Comparison of ENCODE assay signal across 8 mouse cellular contexts in the genomic region with DNA sequence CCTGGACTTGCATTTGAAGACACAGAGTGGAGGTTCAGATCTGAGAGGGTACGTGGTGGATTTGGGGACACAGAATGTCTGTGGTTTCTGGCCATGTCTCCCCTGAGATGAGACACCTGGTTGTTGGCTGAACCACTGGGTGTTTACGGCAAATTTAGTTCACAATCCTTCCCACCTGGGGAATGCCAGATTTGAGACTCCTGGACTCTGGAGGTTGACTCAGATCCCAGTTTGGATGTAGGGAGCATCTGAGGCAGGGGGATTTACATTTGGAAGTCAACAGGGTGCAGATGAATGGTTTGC. TPM values are rescaled to one million over a fixed set of nuclear protein-coding genes. Genes with fewer than 3 reads are reported as not detected.
DNase-seq lines count a peak whose midpoint lies in the region; ATAC-seq and TF ChIP-seq lines count a peak whose summit lies in the region.

No protein-coding gene starts in this region.

- intact Hi-C loops in heart, postnatal 14 days (cut with DNase I), result loop anchor here (2.0 kb wide), 1 partner anchor 19 kb away; no protein-coding TSS in a partner anchor

- H3K4me1 ChIP-seq in heart, embryonic 14.5 days (ENCODE audit: control insufficient read depth in 2 of 2, insufficient read depth in 2 of 2, low read length in 2 of 2), result peaks cover 18 to 26% of the 10 kb centered on the region in 2 experiments
- H3K4me1 ChIP-seq in ES-E14 (ENCODE audit: control insufficient read depth in 2 of 2, insufficient read depth in 2 of 2, low read length in 2 of 2, poor library complexity in 1 of 2), result peaks cover 6 to 9% of the 10 kb centered on the region in 2 experiments; a peak in 2 of 4 replicates
- H3K4me1 ChIP-seq in forebrain, postnatal 0 days (ENCODE audit: insufficient read depth), result peaks cover 22% of the 10 kb centered on the region

- TF ChIP-seq CTCF in forebrain, postnatal 0 days (IDR thresholded peaks at IDR 0.05; ENCODE audit: low read depth), result no peak

- peaks cover 39% of the 10 kb centered on the region for H3K36me3 ChIP-seq in heart, embryonic 14.5 days (ENCODE audit: control insufficient read depth, insufficient read depth, low read length)
- peaks cover 24% of the 10 kb centered on the region; the same call in 1 of the 2 replicates for H3K36me3 ChIP-seq in ES-E14 (ENCODE audit: control insufficient read depth, insufficient read depth, low read length, poor library complexity, severe bottlenecking)
- peaks cover 24% of the 10 kb centered on the region; the same call in 1 of the 2 replicates for H3K36me3 ChIP-seq in forebrain, postnatal 0 days (ENCODE audit: insufficient read depth)
- peaks cover 21% of the 10 kb centered on the region for H3K36me3 ChIP-seq in macrophage (ENCODE audit: inconsistent target)

- peaks cover 58% of the 10 kb centered on the region for H3K79me2 ChIP-seq in macrophage (ENCODE audit: inconsistent target)

- no peak for DNase-seq in heart, postnatal 14 days
- no peak for DNase-seq in ES-E14 (ENCODE audit: low read depth, low spot score)
- DNase-seq in forebrain, postnatal 0 days, result no peak
- DNase-seq in urinary bladder, postnatal 10 days (ENCODE audit: low spot score), result no peak
- no peak for DNase-seq in layer of hippocampus, postnatal 14 days (ENCODE audit: low spot score in 2 of 2)
- no peak for DNase-seq in adrenal gland, adult 18-20 months (ENCODE audit: low spot score in 2 of 2)

- no peaks in the 10 kb centered on the region for H3K9me3 ChIP-seq in heart, embryonic 14.5 days (ENCODE audit: control insufficient read depth, low read length)
- no peaks in the 10 kb centered on the region for H3K9me3 ChIP-seq in ES-E14 (ENCODE audit: control insufficient read depth, insufficient read depth, low read depth, low read length)
- no peaks in the 10 kb centered on the region for H3K9me3 ChIP-seq in forebrain, postnatal 0 days (ENCODE audit: low read length)

- 49% methylated on average over 2 of the region's 2 CpGs for WGBS in heart, embryonic 14.5 days
- 61% methylated on average over 2 of the region's 2 CpGs for WGBS in forebrain, postnatal 0 days
- WGBS in macrophage (ENCODE audit: missing documents), result 75% methylated on average over 2 of the region's 2 CpGs

- peak overlapping the region; percentile 95 for H3K9ac ChIP-seq in heart, embryonic 14.5 days (ENCODE audit: low read length)
- peak overlapping the region; percentile 91 for H3K9ac ChIP-seq in ES-E14 (ENCODE audit: insufficient read depth, low read depth, low read length, poor library complexity, severe bottlenecking)
- H3K9ac ChIP-seq in forebrain, postnatal 0 days, result peak overlapping the region; percentile 81

- H3K27me3 ChIP-seq in heart, embryonic 14.5 days (ENCODE audit: control insufficient read depth, insufficient read depth, low read length), result no peaks in the 10 kb centered on the region
- H3K27me3 ChIP-seq in forebrain, postnatal 0 days (ENCODE audit: insufficient read depth, low read length), result no peaks in the 10 kb centered on the region

- no peak for ATAC-seq in heart, embryonic 14.5 days (ENCODE audit: insufficient number of reproducible peaks, insufficient read depth, low FRiP score, low read depth)
- ATAC-seq in forebrain, postnatal 0 days, result no peak

- H3K27ac ChIP-seq in heart, embryonic 14.5 days (replicated peaks in 1 of 2; ENCODE audit: control insufficient read depth in 1 of 2, insufficient read depth in 1 of 2, low read depth in 2 of 2, low read length in 2 of 2), result peak overlapping the region; percentile 38 to 70
- no peak overlapping the region; the same call in 1 of the 2 replicates for H3K27ac ChIP-seq in ES-E14 (ENCODE audit: insufficient read depth, low read depth, low read length, poor library complexity, severe bottlenecking)
- peak overlapping the region; percentile 87; the same call in 1 of the 2 replicates for H3K27ac ChIP-seq in forebrain, postnatal 0 days (ENCODE audit: low read depth, low read length)
- H3K27ac ChIP-seq in macrophage, result peak overlapping the region; percentile 64

- H3K4me3 ChIP-seq in heart, embryonic 14.5 days (ENCODE audit: control insufficient read depth in 1 of 2, insufficient read depth in 1 of 2, low read depth in 1 of 2, low read length in 2 of 2), result peak overlapping the region; percentile 71 to 87
- H3K4me3 ChIP-seq in ES-E14 (ENCODE audit: insufficient read depth in 1 of 2, low read depth in 1 of 2, low read length in 2 of 2, poor library complexity in 1 of 2, severe bottlenecking in 1 of 2) (peak overlapping the region; percentile 78 to 87), macrophage (ENCODE audit: inconsistent target) (peak overlapping the region; percentile 82)
- peak overlapping the region; percentile 71 for H3K4me3 ChIP-seq in forebrain, postnatal 0 days (ENCODE audit: low read depth, low read length)

- peak overlapping the region; percentile 77 for H3K4me2 ChIP-seq in heart, embryonic 14.5 days (ENCODE audit: low read length)
- peak overlapping the region; percentile 92 for H3K4me2 ChIP-seq in forebrain, postnatal 0 days (ENCODE audit: low read depth)

- in situ Hi-C loops in ES-E14 (cut with MboI; ENCODE audit: low sequenced_read_pairs in 2 of 2, unreplicated experiment in 2 of 2), result no loop called here

RNA-seq across cellular contexts. Expression of gene Fzr1, which starts 1.0 kb away (rescaled TPM):
- polyA plus RNA-seq in heart, embryonic 14.5 days (2014; fragmentation: Nextera tagmentation; extraction: Ambion mirVana), result 64.6 and 67.0 TPM in 2 replicates
- 10 to 100 TPM; 30.5 to 32.7 TPM for total RNA-seq in heart, postnatal 14 days (2021)
- total RNA-seq in ES-E14 (2012; rRNA removed), result 63.0 and 94.5 TPM in 2 replicates
- total RNA-seq in forebrain, postnatal 0 days (2014; rRNA removed), result 60.2 and 67.2 TPM in 2 replicates
- 128 and 132 TPM in 2 replicates for polyA plus RNA-seq in forebrain, postnatal 0 days (2015; fragmentation: Nextera tagmentation; extraction: Ambion mirVana)
- 10 to 100 TPM; 37.1 to 93.5 (median 67.0) TPM for total RNA-seq in macrophage (2018; cell fraction: chromatin; rRNA removed)
- total RNA-seq in macrophage (2018; cell fraction: cytosol; rRNA removed), result 10 to 100 TPM; 14.6 to 29.0 (median 20.0) TPM
- total RNA-seq in macrophage (2018; cell fraction: nucleus; rRNA removed), result 10 to 100 TPM; 20.2 to 46.0 (median 34.3) TPM
- polyA plus RNA-seq in macrophage (2018), result 12.9 to 17.0 TPM (median 15.3 TPM) in 3 replicates
- total RNA-seq in layer of hippocampus, postnatal 14 days (2021), result 10 to 100 TPM; 68.6 to 73.2 TPM
- total RNA-seq in adrenal gland, adult 18-20 months (2021), result 10 to 100 TPM; 35.1 to 35.2 TPM

RNA-seq across cellular contexts. Expression of gene Dohh, which starts 6.9 kb away (rescaled TPM):
- 52.6 and 53.5 TPM in 2 replicates for polyA plus RNA-seq in heart, embryonic 14.5 days (2014; fragmentation: Nextera tagmentation; extraction: Ambion mirVana)
- 10 to 100 TPM; 47.6 to 55.3 TPM for total RNA-seq in heart, postnatal 14 days (2021)
- total RNA-seq in ES-E14 (2012; rRNA removed), result 168 and 183 TPM in 2 replicates
- total RNA-seq in forebrain, postnatal 0 days (2014; rRNA removed), result 126 and 139 TPM in 2 replicates
- 111 and 125 TPM in 2 replicates for polyA plus RNA-seq in forebrain, postnatal 0 days (2015; fragmentation: Nextera tagmentation; extraction: Ambion mirVana)
- 10 to 100 TPM in 20 of 26 experiments, 1 to 10 TPM in 6; 5.0 to 26.5 (median 14.1) TPM for total RNA-seq in macrophage (2018; cell fraction: chromatin; rRNA removed)
- 10 to 100 TPM; 21.6 to 41.1 (median 29.6) TPM for total RNA-seq in macrophage (2018; cell fraction: cytosol; rRNA removed)
- total RNA-seq in macrophage (2018; cell fraction: nucleus; rRNA removed), result 10 to 100 TPM in 24 of 26 experiments, 1 to 10 TPM in 2; 9.0 to 30.8 (median 16.6) TPM
- polyA plus RNA-seq in macrophage (2018), result 21.0 to 48.1 TPM (median 32.0 TPM) in 3 replicates
- total RNA-seq in layer of hippocampus, postnatal 14 days (2021), result 10 to 100 TPM; 73.7 to 74.3 TPM
- total RNA-seq in adrenal gland, adult 18-20 months (2021), result 10 to 100 TPM; 49.1 to 50.5 TPM

RNA-seq across cellular contexts. Expression of gene Gm48551, which starts 7.0 kb away (rescaled TPM):
- 1.7 and 2.0 TPM in 2 replicates for polyA plus RNA-seq in heart, embryonic 14.5 days (2014; fragmentation: Nextera tagmentation; extraction: Ambion mirVana)
- under 1 TPM; 0.51 to 0.84 TPM for total RNA-seq in heart, postnatal 14 days (2021)
- 1.1 and 1.8 TPM in 2 replicates for total RNA-seq in ES-E14 (2012; rRNA removed)
- 2.5 and 3.3 TPM in 2 replicates for total RNA-seq in forebrain, postnatal 0 days (2014; rRNA removed)
- 5.0 and 7.3 TPM in 2 replicates for polyA plus RNA-seq in forebrain, postnatal 0 days (2015; fragmentation: Nextera tagmentation; extraction: Ambion mirVana)
- total RNA-seq in macrophage (2018; cell fraction: chromatin; rRNA removed), result 1 to 10 TPM in 22 of 26 experiments, under 1 TPM in 3, not detected in 1; 0.38 to 4.3 (median 2.4) TPM
- 1 to 10 TPM in 1 of 26 experiments, under 1 TPM in 25; 0.15 to 1.2 (median 0.53) TPM for total RNA-seq in macrophage (2018; cell fraction: cytosol; rRNA removed)
- 1 to 10 TPM in 25 of 26 experiments, under 1 TPM in 1; 0.81 to 7.0 (median 2.7) TPM for total RNA-seq in macrophage (2018; cell fraction: nucleus; rRNA removed)
- 0.07 to 1.0 TPM (median 0.46 TPM) in 3 replicates for polyA plus RNA-seq in macrophage (2018)
- total RNA-seq in layer of hippocampus, postnatal 14 days (2021), result 1 to 10 TPM; 3.1 to 4.5 TPM
- total RNA-seq in adrenal gland, adult 18-20 months (2021), result 1 to 10 TPM; 1.5 to 1.9 TPM

RNA-seq across cellular contexts. Expression of gene Gm48552, which starts 11.5 kb away (rescaled TPM):
- 1.0 TPM in 2 replicates for polyA plus RNA-seq in heart, embryonic 14.5 days (2014; fragmentation: Nextera tagmentation; extraction: Ambion mirVana)
- under 1 TPM; 0.65 to 0.83 TPM for total RNA-seq in heart, postnatal 14 days (2021)
- 2.5 and 2.7 TPM in 2 replicates for total RNA-seq in ES-E14 (2012; rRNA removed)
- total RNA-seq in forebrain, postnatal 0 days (2014; rRNA removed), result 5.8 and 16.6 TPM in 2 replicates
- polyA plus RNA-seq in forebrain, postnatal 0 days (2015; fragmentation: Nextera tagmentation; extraction: Ambion mirVana), result 1.9 and 3.7 TPM in 2 replicates
- 1 to 10 TPM in 17 of 26 experiments, not detected in 9; 1.1 to 5.7 (median 2.3) TPM for total RNA-seq in macrophage (2018; cell fraction: chromatin; rRNA removed)
- total RNA-seq in macrophage (2018; cell fraction: cytosol; rRNA removed), result 1 to 10 TPM in 1 of 26 experiments, under 1 TPM in 7, not detected in 18; 0.22 to 1.1 (median 0.36) TPM
- total RNA-seq in macrophage (2018; cell fraction: nucleus; rRNA removed), result 1 to 10 TPM in 9 of 26 experiments, under 1 TPM in 1, not detected in 16; 0.63 to 8.6 (median 2.8) TPM
- 0.57 TPM in 1 of 3 replicates, not detected in the others for polyA plus RNA-seq in macrophage (2018)
- total RNA-seq in layer of hippocampus, postnatal 14 days (2021), result 1 to 10 TPM; 2.8 to 5.4 TPM
- total RNA-seq in adrenal gland, adult 18-20 months (2021), result 1 to 10 TPM; 1.4 to 2.6 TPM

RNA-seq across cellular contexts. Expression of gene 4930404N11Rik, which starts 11.7 kb away (rescaled TPM):
- polyA plus RNA-seq in heart, embryonic 14.5 days (2014; fragmentation: Nextera tagmentation; extraction: Ambion mirVana), result 0.28 and 0.38 TPM in 2 replicates
- total RNA-seq in heart, postnatal 14 days (2021), result 1 to 10 TPM; 1.2 to 1.3 TPM
- total RNA-seq in ES-E14 (2012; rRNA removed), result 9.4 and 19.1 TPM in 2 replicates
- total RNA-seq in forebrain, postnatal 0 days (2014; rRNA removed), result not detected in 2 replicates
- polyA plus RNA-seq in forebrain, postnatal 0 days (2015; fragmentation: Nextera tagmentation; extraction: Ambion mirVana), result 0.16 and 0.20 TPM in 2 replicates
- 1 to 10 TPM; 1.9 to 6.8 (median 4.2) TPM for total RNA-seq in macrophage (2018; cell fraction: chromatin; rRNA removed)
- total RNA-seq in macrophage (2018; cell fraction: cytosol; rRNA removed), result 1 to 10 TPM; 1.3 to 7.7 (median 3.5) TPM
- total RNA-seq in macrophage (2018; cell fraction: nucleus; rRNA removed), result 10 to 100 TPM in 3 of 26 experiments, 1 to 10 TPM in 23; 1.6 to 12.0 (median 5.1) TPM
- polyA plus RNA-seq in macrophage (2018), result 1.5 to 9.8 TPM (median 2.5 TPM) in 3 replicates
- 1 to 10 TPM in 1 of 2 experiments, under 1 TPM in 1; 0.92 to 1.0 TPM for total RNA-seq in layer of hippocampus, postnatal 14 days (2021)
- total RNA-seq in adrenal gland, adult 18-20 months (2021), result 1 to 10 TPM; 1.3 to 4.5 TPM
